Mouse (Mus musculus): ENCODE data around the gene Eml4. TPM values are rescaled to one million over a fixed set of nuclear protein-coding genes. Genes with fewer than 3 reads are reported as not detected.
A peak's percentile ranks its signal among the peaks of the same experiment; 100 is the strongest.

The Eml4 gene
- polyA plus RNA-seq, 1 experiment from 2014 or later = 34.0 TPM

DNA sequence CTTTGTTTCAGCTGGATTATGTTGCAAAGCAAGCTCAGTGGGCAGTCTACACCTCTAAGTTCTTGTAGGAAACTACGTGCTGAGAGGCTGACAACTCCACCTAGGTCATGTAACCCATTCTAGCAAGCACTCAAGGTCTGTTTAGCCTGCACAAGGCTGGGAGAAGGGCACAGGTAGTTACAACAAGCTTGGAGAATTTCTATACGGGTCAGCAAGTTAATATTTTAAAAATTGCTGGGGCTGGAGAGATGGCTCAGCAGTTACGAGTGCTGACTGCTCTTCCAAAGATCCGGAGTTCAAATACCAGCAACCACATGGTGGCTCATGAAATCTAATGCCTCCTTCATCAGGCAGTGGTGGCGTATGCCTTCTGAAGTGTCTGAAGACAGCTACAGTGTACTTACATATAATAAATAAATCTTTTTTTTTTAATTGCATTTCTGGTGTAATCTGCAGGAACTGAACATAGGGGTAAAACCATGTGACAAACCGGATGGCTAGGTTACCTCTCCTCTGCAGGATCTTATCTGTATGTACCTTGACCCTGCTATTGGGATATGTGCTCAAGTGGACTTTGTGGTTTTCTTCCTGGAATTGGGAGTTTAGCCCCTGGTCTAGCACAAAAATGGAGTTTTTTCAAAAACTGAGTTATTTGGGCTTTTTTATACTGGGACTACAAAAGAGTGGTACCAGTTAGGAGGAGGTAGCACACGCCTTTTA, 132.2 kb downstream of the Eml4 start:
- no peak overlapping the region for H3K27ac ChIP-seq
- no peaks in the 10 kb centered on the region for H3K4me1 ChIP-seq
- H3K4me3 ChIP-seq = no peak overlapping the region
- 95% methylated on average over 7 of the region's 7 CpGs for WGBS
- no peaks in the 10 kb centered on the region for H3K9me3 ChIP-seq
- no peaks in the 10 kb centered on the region for H3K27me3 ChIP-seq (replicated peaks)
- peaks cover 23% of the 10 kb centered on the region for H3K36me3 ChIP-seq (replicated peaks)
- no peak overlapping the region for H3K9ac ChIP-seq
- no peak for ATAC-seq (replicated peaks)
- no peak overlapping the region for H3K4me2 ChIP-seq

DNA sequence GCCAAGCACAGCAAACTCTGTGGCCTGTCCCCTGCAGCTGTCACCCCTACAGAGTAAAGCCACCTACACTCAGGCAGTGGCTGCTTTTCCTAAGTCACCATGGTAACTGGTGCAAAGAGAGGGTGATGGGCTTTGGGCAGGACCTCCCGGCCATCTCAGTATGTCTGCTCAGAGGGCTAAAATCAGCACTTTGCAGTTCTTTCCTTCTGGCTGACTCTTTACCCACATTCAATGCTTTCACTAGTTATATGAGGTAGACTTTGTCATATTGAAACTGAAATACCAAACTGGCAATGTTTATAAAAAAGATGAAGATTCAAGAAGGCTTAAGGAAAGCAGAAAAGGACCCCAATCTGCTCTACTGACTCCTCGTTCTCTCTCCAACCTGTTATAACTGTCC, 133.1 kb downstream of the Eml4 start:
- Histone ChIP-seq H3K27me3 (replicated peaks) (no peaks in the 10 kb centered on the region), H3K9me3 (no peaks in the 10 kb centered on the region), H3K4me2 (no peak overlapping the region), H3K4me1 (no peaks in the 10 kb centered on the region), H3K27ac (no peak overlapping the region), H3K36me3 (replicated peaks) (peaks cover 17% of the 10 kb centered on the region), H3K9ac (no peak overlapping the region), H3K4me3 (no peak overlapping the region)
- ATAC-seq (replicated peaks) = no peak
- WGBS = 66% methylated on average over 2 of the region's 2 CpGs

DNA sequence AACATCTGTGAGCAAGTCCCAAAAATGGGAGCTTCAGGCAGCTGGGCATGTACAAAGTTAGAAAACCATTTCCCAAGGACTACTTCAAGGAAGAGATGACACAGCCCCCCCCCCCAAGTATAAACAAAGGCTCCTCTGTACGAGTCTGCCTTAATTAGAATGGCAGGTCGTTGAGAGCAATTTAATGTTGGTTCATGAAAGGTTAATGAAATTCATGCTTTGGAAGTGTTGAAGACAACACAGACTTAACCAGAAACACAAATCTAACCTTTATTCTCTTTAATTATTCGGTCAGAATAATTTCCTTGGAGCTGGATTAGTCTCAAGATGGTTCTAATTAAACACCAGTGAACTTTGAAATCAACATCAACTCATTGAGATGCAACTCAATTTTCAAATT, 137.0 kb downstream of the Eml4 start:
- no peak overlapping the region for H3K4me3 ChIP-seq
- WGBS = 65% methylated on average over 3 of the region's 3 CpGs
- H3K36me3 ChIP-seq (replicated peaks) = no peaks in the 10 kb centered on the region
- H3K9ac ChIP-seq = no peak overlapping the region
- no peaks in the 10 kb centered on the region for H3K4me1 ChIP-seq
- H3K9me3 ChIP-seq = no peaks in the 10 kb centered on the region
- no peak overlapping the region for H3K27ac ChIP-seq
- H3K27me3 ChIP-seq (replicated peaks) = no peaks in the 10 kb centered on the region
- no peak; the same call in 1 of the 2 replicates for ATAC-seq (replicated peaks)
- H3K4me2 ChIP-seq = no peak overlapping the region

DNA sequence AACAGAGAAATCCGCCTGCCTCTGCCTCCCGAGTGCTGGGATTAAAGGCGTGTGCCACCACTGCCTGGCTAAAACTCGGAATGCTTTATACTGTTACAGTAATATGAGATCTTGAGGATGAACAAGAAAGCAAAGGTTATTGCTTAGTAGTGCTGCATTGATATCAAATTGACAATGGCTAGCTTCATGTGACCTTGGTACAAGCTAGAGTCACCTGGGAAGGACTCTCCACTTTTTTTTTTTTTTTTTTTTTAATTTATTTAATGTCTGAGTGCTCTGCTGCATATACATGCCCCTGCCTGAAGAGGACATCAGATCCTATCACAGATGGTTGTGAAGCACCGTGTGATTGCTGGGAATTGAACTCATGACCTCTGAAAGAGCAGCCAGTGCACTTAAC, 148.2 kb downstream of the Eml4 start:
- Histone ChIP-seq H3K4me2 (no peak overlapping the region), H3K27me3 (replicated peaks) (no peaks in the 10 kb centered on the region), H3K27ac (no peak overlapping the region), H3K4me1 (no peaks in the 10 kb centered on the region), H3K36me3 (replicated peaks) (peaks cover 39% of the 10 kb centered on the region), H3K9ac (no peak overlapping the region), H3K9me3 (no peaks in the 10 kb centered on the region), H3K4me3 (no peak overlapping the region)
- WGBS = 96% methylated on average over 5 of the region's 5 CpGs
- no peak for ATAC-seq (replicated peaks)

DNA sequence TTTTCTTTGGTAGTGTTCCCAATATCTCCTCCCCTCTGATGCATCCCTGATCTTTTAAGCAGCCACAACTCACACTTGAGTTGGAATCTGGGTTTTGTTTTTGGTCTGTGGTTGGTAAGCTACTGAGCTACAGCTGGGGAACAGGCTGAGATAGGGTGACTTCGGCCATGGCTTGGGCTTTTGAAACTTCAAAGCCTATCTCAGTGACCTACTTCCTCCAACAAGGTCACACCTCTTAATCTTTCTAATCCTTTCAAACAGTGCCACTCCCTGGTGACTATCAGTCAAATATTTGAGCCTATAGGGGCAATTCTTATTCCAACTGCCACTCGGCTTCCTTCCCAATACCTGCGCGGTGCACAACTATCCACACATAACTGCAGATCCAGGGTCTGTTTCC, 149.0 kb downstream of the Eml4 start:
- no peaks in the 10 kb centered on the region for H3K27me3 ChIP-seq (replicated peaks)
- no peak overlapping the region for H3K4me3 ChIP-seq
- no peak for ATAC-seq (replicated peaks)
- no peak overlapping the region for H3K9ac ChIP-seq
- peaks cover 39% of the 10 kb centered on the region for H3K36me3 ChIP-seq (replicated peaks)
- 91% methylated on average over 4 of the region's 4 CpGs for whole genome bisulfite sequencing
- H3K9me3 ChIP-seq = no peaks in the 10 kb centered on the region
- no peak overlapping the region for H3K27ac ChIP-seq
- H3K4me2 ChIP-seq = no peak overlapping the region
- H3K4me1 ChIP-seq = no peaks in the 10 kb centered on the region

DNA sequence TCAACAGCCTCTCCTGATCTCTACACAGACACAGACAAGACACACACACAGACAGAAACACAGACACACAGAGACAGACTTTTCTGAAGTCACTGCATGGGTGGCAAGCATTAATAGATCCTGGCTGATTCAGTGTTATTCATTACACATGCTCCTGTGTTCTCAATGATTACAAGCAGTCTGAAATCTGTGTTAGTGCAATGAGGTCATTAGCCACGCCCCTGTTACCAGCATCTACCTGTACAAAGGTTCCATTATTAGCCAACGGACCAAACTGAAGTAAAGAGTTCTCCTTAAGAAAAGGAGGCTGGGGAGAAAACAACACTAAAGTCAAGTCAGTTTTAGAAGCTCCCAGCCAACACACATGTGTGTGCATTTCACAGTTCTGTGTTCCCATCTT, 153.0 kb downstream of the Eml4 start:
- Histone ChIP-seq H3K4me2 (no peak overlapping the region), H3K4me1 (no peaks in the 10 kb centered on the region), H3K4me3 (no peak overlapping the region), H3K27ac (no peak overlapping the region), H3K9ac (no peak overlapping the region), H3K9me3 (no peaks in the 10 kb centered on the region), H3K36me3 (replicated peaks) (peaks cover 22% of the 10 kb centered on the region), H3K27me3 (replicated peaks) (no peaks in the 10 kb centered on the region)
- ATAC-seq (replicated peaks) = no peak
- 89% methylated on average over 2 of the region's 2 CpGs for WGBS

DNA sequence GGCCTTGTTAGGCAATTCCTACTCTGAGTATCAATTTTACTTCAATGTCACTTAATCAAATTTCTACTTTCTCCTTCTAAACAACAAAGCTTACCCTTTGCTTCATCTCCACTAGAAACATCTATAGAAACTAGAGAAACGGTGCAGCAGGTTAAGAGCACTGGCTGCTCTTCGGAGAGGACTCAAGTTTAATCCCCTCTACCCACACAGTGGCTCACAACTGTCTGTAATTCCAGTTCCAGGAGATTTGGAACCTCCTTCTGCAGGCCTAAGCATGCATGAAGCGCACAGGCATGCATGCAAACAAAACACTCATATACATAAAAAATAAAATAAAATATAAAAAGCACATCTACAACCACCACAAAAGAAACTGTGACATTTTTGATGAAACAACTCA, 161.4 kb downstream of the Eml4 start:
- Histone ChIP-seq H3K9me3 (no peaks in the 10 kb centered on the region), H3K36me3 (replicated peaks) (no peaks in the 10 kb centered on the region), H3K9ac (no peak overlapping the region), H3K27me3 (replicated peaks) (no peaks in the 10 kb centered on the region), H3K4me1 (peaks cover 30% of the 10 kb centered on the region), H3K4me2 (no peak overlapping the region), H3K4me3 (no peak overlapping the region), H3K27ac (no peak overlapping the region)
- ATAC-seq (replicated peaks) = no peak
- 95% methylated on average over 3 of the region's 3 CpGs for WGBS

DNA sequence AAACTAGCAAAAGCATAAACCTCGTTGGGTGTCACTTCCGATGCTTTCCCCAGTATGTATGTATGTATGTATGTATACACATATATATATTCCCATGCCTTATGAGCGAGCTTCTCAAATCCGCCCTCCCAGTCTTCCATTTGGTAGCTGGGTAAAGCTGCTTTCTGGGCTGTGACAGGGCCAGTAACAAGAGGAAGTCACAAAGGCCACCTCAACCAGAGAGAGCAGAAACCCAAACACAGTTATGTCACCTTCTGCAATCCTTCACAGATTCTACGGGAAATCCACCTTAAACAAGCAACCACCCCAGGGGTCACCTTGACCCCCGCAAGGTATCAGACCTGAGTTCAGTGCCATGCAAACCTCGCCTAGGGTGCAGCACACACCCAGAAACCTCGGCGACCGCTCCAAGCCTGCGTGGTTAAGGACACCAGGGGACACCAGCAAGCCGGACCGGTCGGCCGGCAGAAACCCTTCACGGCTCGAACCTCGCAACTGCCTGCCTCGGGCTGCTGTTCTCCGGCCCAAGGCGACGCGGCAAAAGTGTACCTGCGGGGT, 163.0 kb downstream of the Eml4 start:
- Histone ChIP-seq H3K4me3 (peak overlapping the region; percentile 78), H3K36me3 (replicated peaks) (no peaks in the 10 kb centered on the region), H3K9ac (peak overlapping the region; percentile 58), H3K9me3 (no peaks in the 10 kb centered on the region), H3K27ac (peak overlapping the region; percentile 86), H3K4me2 (peak overlapping the region; percentile 71), H3K27me3 (replicated peaks) (no peaks in the 10 kb centered on the region), H3K4me1 (peaks cover 30% of the 10 kb centered on the region)
- peak; percentile 65 for ATAC-seq (replicated peaks)
- WGBS = 3% methylated on average over 24 of the region's 24 CpGs

DNA sequence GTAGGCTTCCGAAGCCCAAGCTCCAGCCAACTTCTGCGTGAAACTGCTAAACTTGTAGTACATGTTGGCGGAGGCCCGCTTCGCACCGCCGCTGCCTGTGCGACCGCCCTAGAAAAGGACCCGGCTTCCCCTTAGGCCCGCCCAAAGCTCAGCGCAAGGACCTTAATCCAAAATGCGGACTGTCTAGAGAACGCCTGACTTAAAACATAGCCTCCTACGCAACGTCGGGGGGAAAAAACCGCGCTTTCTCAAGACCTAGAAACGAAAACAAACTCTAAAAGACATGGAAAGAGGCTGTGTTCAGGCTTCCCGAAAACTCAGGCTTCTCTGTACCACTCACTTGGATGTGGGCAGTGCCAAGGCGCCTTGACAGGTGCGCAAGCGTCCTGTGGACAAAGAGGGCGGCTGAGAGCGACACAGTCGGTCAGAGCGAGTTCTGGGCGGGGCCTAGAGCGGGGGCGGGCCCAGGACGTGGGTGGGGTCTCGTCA, 163.5 kb downstream of the Eml4 start:
- under 1% methylated on average over 33 of the region's 33 CpGs for WGBS
- H3K4me1 ChIP-seq = peaks cover 30% of the 10 kb centered on the region
- H3K27me3 ChIP-seq (replicated peaks) = no peaks in the 10 kb centered on the region
- no peaks in the 10 kb centered on the region for H3K36me3 ChIP-seq (replicated peaks)
- peak; percentile 99 for ATAC-seq (replicated peaks)
- H3K4me3 ChIP-seq = peak overlapping the region; percentile 78
- peak overlapping the region; percentile 86 for H3K27ac ChIP-seq
- H3K9me3 ChIP-seq = no peaks in the 10 kb centered on the region
- peak overlapping the region; percentile 71 for H3K4me2 ChIP-seq
- H3K9ac ChIP-seq = peak overlapping the region; percentile 58

DNA sequence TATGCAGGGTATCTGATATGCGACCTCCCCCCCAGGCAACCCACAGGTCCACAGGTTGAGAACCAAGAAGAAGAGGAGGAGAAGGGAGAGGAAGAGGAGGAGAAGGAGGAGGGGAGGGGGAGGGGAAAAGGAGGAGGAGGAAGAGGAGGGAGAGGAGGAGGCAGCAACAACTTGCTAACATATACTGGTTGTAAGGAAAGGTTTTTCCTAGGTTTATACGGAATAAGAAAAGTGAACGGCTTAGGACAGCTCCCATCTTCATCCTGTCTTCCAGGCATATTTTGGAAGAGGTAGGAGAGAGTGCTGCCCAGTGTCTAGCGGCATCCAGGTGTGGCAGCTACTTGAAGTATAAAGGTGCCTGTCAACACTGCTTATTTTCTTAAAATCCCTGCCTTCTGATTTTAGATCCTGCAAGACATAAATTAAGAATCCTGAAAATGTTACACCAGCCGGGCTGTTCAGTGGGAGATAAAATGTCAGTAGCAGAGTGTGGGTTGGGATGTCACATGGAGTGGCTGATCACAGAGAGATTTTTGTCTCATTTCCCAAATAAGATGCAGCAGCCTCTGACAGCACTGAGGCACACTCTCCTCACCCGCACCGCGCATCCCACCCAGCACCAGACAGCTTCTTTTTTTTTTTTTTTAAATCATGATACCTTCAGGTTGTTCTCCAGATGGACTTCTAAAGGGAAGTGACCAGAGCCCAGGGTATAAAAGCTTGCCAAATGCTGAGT, 166.7 kb downstream of the Eml4 start, which contains the start of gene Cox7a2l:
TSS of gene Cox7a2l (minus strand) at position 51 of the 736 bp plus-strand sequence.
- Histone ChIP-seq H3K27me3 (replicated peaks) (no peaks in the 10 kb centered on the region), H3K4me1 (peaks cover 20% of the 10 kb centered on the region), H3K9ac (no peak within 1 kb of the TSS), H3K4me2 (no peak within 1 kb of the TSS), H3K36me3 (replicated peaks) (no peaks in the 10 kb centered on the region), H3K9me3 (no peaks in the 10 kb centered on the region), H3K4me3 (no peak within 1 kb of the TSS), H3K27ac (no peak within 1 kb of the TSS)
- 94% methylated on average over 8 of the region's 8 CpGs for WGBS
- no peak for ATAC-seq (replicated peaks)

DNA sequence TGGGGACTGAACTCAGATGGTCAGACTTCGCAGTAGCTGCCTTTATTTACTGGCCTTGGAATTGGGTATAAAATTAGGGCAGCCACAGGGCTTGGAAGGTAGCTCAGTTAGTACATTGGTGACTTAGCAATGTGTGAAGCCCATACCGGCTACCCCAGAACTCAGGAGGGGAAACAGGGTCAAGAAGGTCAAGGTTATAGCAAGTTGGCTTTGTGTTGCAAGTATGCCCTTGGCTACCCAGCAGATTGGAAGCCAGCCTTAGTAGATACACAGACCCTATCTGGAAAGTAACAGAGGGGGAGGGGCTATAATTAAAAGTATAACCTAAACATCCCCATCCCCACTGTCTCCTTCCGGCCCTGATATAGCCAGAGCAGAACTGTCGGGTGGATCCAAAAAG, 171.2 kb downstream of the Eml4 start:
- no peak overlapping the region for H3K4me3 ChIP-seq
- no peak for ATAC-seq (replicated peaks)
- no peaks in the 10 kb centered on the region; the same call in 1 of the 2 replicates for H3K27me3 ChIP-seq (replicated peaks)
- WGBS = 91% methylated on average over 4 of the region's 4 CpGs
- no peak overlapping the region for H3K9ac ChIP-seq
- no peak overlapping the region for H3K27ac ChIP-seq
- peaks cover 5% of the 10 kb centered on the region for H3K4me1 ChIP-seq
- H3K36me3 ChIP-seq (replicated peaks) = no peaks in the 10 kb centered on the region
- H3K4me2 ChIP-seq = no peak overlapping the region
- H3K9me3 ChIP-seq = no peaks in the 10 kb centered on the region

DNA sequence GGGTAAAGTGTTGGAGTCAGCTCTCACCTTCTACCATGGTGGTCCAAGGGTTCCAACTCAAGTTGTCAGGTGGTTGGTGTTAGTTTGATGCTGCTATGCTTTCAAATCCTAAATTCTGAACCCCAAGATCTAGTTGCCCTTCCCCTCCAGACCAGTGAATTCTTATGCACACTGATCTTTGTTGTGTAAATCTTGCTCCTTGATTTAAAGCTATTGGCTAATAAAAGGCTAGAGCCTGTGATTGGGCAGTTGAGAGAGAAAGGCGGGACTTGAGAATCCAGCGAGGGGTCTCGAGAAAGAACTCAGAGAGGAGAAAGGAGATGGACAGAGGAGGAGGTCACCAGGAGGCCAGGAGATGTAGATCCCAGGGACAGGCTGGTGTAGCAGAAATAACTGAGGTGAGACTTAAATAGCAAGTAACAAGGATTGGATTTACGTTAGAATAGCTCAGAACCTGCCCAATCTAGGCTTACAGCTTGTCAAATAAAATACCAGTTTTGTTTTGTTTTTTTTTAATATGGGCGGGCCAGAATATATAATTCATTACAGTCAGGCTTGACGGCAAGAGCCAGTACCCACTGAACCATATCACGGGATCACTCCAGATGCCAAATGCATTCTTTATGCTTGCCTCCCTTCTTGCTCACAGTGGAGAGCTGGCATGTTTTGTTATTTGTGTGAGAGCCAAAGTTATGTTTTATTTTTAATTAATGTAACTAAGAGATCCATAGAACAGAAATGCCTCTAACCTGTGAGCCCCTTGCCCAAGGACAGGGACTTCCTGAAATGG, 172.1 kb downstream of the Eml4 start:
- no peaks in the 10 kb centered on the region for H3K9me3 ChIP-seq
- no peaks in the 10 kb centered on the region; the same call in 1 of the 2 replicates for H3K27me3 ChIP-seq (replicated peaks)
- no peak overlapping the region for H3K4me3 ChIP-seq
- H3K36me3 ChIP-seq (replicated peaks) = no peaks in the 10 kb centered on the region
- no peak overlapping the region for H3K9ac ChIP-seq
- no peak overlapping the region for H3K27ac ChIP-seq
- WGBS = 65% methylated on average over 7 of the region's 7 CpGs
- H3K4me2 ChIP-seq = no peak overlapping the region
- peaks cover 13% of the 10 kb centered on the region for H3K4me1 ChIP-seq
- no peak for ATAC-seq (replicated peaks)

Data from midbrain, embryonic 15.5 days (tissue).